In the genomic region with DNA sequence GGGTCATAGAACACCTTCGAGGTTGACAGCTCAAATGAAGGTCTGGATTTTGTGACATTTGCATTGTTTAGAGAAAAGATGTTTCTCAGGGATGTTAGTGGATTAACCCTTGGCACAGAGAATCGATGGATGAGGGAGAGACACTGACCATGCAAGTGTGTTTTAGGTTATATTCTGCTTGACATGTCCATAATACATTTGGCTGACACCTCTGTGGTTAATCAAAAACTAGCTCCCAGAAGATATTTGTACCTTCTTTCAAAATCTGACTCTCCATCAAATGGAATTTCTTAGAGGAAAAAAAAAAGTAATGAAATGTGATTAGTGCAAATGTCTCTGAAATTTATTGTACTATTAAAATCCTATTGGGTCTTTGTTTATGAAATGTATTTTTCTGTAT, we compare ENCODE assay signal across 31 mouse cellular contexts.
"Had no signal": no experiment of that assay in that cellular context is flagged by ENCODE, and none has a peak within 500 bp of the region (broad histone marks: within the 10 kb centered on the region; RNA-seq: fewer than 3 reads in every experiment).

No protein-coding gene starts in this region.

- H3K9me3 ChIP-seq: limb, embryonic 10.5 days; limb, embryonic 12.5 days; limb, embryonic 13.5 days; limb, embryonic 15.5 days; liver, embryonic 12.5 days; liver, embryonic 13.5 days; liver, embryonic 15.5 days; lung, embryonic 15.5 days; midbrain, embryonic 10.5 days; midbrain, embryonic 12.5 days; midbrain, embryonic 13.5 days; midbrain, embryonic 15.5 days; neural tube, embryonic 12.5 days had no signal

- H3K4me3 ChIP-seq: limb, embryonic 10.5 days; limb, embryonic 12.5 days; limb, embryonic 13.5 days; limb, embryonic 15.5 days; liver, embryonic 12.5 days; liver, embryonic 13.5 days; liver, embryonic 15.5 days; lung, embryonic 15.5 days; megakaryocyte, embryonic 14.5 days; midbrain, embryonic 10.5 days; midbrain, embryonic 12.5 days; midbrain, embryonic 13.5 days; midbrain, embryonic 15.5 days; myocyte; neural tube, embryonic 12.5 days had no signal

- H3K4me2 ChIP-seq: limb, embryonic 12.5 days; limb, embryonic 13.5 days; limb, embryonic 15.5 days; liver, embryonic 11.5 days; liver, embryonic 12.5 days; liver, embryonic 13.5 days; liver, embryonic 15.5 days; lung, embryonic 14.5 days; lung, embryonic 15.5 days; midbrain, embryonic 11.5 days; midbrain, embryonic 12.5 days; midbrain, embryonic 13.5 days; midbrain, embryonic 15.5 days; neural tube, embryonic 12.5 days had no signal

- DNase-seq: left cerebral cortex, postnatal 4 days; liver, embryonic 13.5 days; liver, postnatal 0 days; lung, adult 18-20 months; lung, adult 2 months; lung, embryonic 14.5 days; lung, postnatal 10 days; lung, postnatal 14 days; lung, postnatal 36 days; lung, postnatal 4 days; midbrain, embryonic 14.5 days had no signal

- H3K9ac ChIP-seq: limb, embryonic 12.5 days; limb, embryonic 13.5 days; limb, embryonic 15.5 days; liver, embryonic 12.5 days; liver, embryonic 13.5 days; liver, embryonic 14.5 days; liver, embryonic 15.5 days; liver, postnatal 0 days; lung, embryonic 14.5 days; lung, embryonic 15.5 days; midbrain, embryonic 12.5 days; midbrain, embryonic 13.5 days; midbrain, embryonic 15.5 days; neural tube, embryonic 12.5 days had no signal

- H3K27me3 ChIP-seq: limb, embryonic 12.5 days; limb, embryonic 13.5 days; limb, embryonic 15.5 days; liver, embryonic 12.5 days; liver, embryonic 13.5 days; liver, embryonic 15.5 days; lung, embryonic 15.5 days; megakaryocyte, embryonic 14.5 days; midbrain, embryonic 12.5 days; midbrain, embryonic 13.5 days; midbrain, embryonic 15.5 days; neural tube, embryonic 12.5 days had no signal

- ATAC-seq: liver, embryonic 12.5 days; liver, postnatal 0 days; lung, postnatal 0 days; midbrain, embryonic 13.5 days; midbrain, embryonic 15.5 days; midbrain, embryonic 16.5 days had no signal

- H3K36me3 ChIP-seq: limb, embryonic 10.5 days; limb, embryonic 12.5 days; limb, embryonic 13.5 days; limb, embryonic 15.5 days; liver, embryonic 12.5 days; liver, embryonic 13.5 days; liver, embryonic 15.5 days; lung, embryonic 15.5 days; midbrain, embryonic 10.5 days; midbrain, embryonic 12.5 days; midbrain, embryonic 13.5 days; midbrain, embryonic 15.5 days; neural tube, embryonic 12.5 days had no signal

- H3K4me1 ChIP-seq: limb, embryonic 12.5 days; limb, embryonic 13.5 days; limb, embryonic 15.5 days; liver, embryonic 12.5 days; liver, embryonic 13.5 days; liver, embryonic 15.5 days; lung, embryonic 15.5 days; megakaryocyte, embryonic 14.5 days; midbrain, embryonic 15.5 days had no signal

- H3K27ac ChIP-seq: limb, embryonic 10.5 days; limb, embryonic 12.5 days; limb, embryonic 13.5 days; limb, embryonic 15.5 days; liver, embryonic 12.5 days; liver, embryonic 13.5 days; liver, embryonic 14.5 days; liver, embryonic 15.5 days; lung, embryonic 15.5 days; macrophage; midbrain, embryonic 10.5 days; midbrain, embryonic 12.5 days; midbrain, embryonic 13.5 days; midbrain, embryonic 15.5 days; neural tube, embryonic 12.5 days had no signal
